Mouse (Mus musculus) layer of hippocampus, adult 8-10 months (tissue): ENCODE results near the gene Tspear. TPM values are rescaled to one million over a fixed set of nuclear protein-coding genes. Genes with fewer than 3 reads are reported as not detected.

ENCODE experiments used
- microRNA-seq, 2 experiments: library from miRNA; unstranded; fragments of <30 nt; microRNA quantifications; one replicate each; pipeline ENCODE4 v1.2.0; 2022
- total RNA-seq, 4 experiments: library from RNA; stranded (reverse); gene quantifications; 2 replicates each; pipeline ENCODE4 v1.2.4; 2022

The Tspear gene
- total RNA-seq, 4 experiments from 2014 or later = not detected

Small RNAs within 50 kb of the gene (microRNA-seq; reads per million reads assigned to microRNA genes)
- 16.0 to 39.2 reads per million in 2 experiments for gene Mir1930

Other genes starting within 250 kb of the Tspear start
- 10 to 100 TPM; 30.5 to 39.0 (median 31.9) TPM for gene Fam207a, start 170.8 kb upstream of the Tspear start, total RNA-seq
- gene Itgb2, start 156.3 kb upstream of the Tspear start, total RNA-seq = 10 to 100 TPM in 2 of 4 experiments, 1 to 10 TPM in 2; 3.8 to 36.2 (median 15.3) TPM
- gene Pttg1ip, start 104.8 kb upstream of the Tspear start, total RNA-seq = 10 to 100 TPM; 79.3 to 96.1 (median 86.9) TPM
- gene Sumo3, start 80.5 kb upstream of the Tspear start, total RNA-seq = 100 to 1,000 TPM; 144 to 152 (median 147) TPM
- gene Gm49325, start 80.4 kb upstream of the Tspear start, total RNA-seq = 10 to 100 TPM in 3 of 4 experiments, 1 to 10 TPM in 1; 7.6 to 33.3 (median 12.1) TPM
- gene Ube2g2, start 64.3 kb upstream of the Tspear start, total RNA-seq = 10 to 100 TPM; 64.2 to 89.9 (median 76.6) TPM
- not detected for gene Gm19402, start 4.2 kb downstream of the Tspear start, total RNA-seq
- gene Gm9508, start 10.7 kb downstream of the Tspear start, total RNA-seq = not detected
- not detected for gene Gm10272, start 20.1 kb downstream of the Tspear start, total RNA-seq
- gene Gm10024, start 24.9 kb downstream of the Tspear start, total RNA-seq = not detected
- gene Gm10142, start 29.2 kb downstream of the Tspear start, total RNA-seq = not detected
- gene Krtap12-1, start 34.0 kb downstream of the Tspear start, total RNA-seq = not detected
- not detected for gene Gm10100, start 39.9 kb downstream of the Tspear start, total RNA-seq
- not detected for gene Gm18596, start 56.1 kb downstream of the Tspear start, total RNA-seq
- not detected for gene Gm9736, start 64.8 kb downstream of the Tspear start, total RNA-seq
- not detected for gene Gm3233, start 73.1 kb downstream of the Tspear start, total RNA-seq
- not detected for gene Gm3238, start 84.8 kb downstream of the Tspear start, total RNA-seq
- not detected for gene Gm7138, start 90.4 kb downstream of the Tspear start, total RNA-seq
- not detected for gene Gm3250, start 96.0 kb downstream of the Tspear start, total RNA-seq
- gene Gm7137, start 101.6 kb downstream of the Tspear start, total RNA-seq = not detected
- not detected for gene Gm9639, start 108.5 kb downstream of the Tspear start, total RNA-seq
- gene Gm19668, start 112.6 kb downstream of the Tspear start, total RNA-seq = not detected
- gene Gm9507, start 125.3 kb downstream of the Tspear start, total RNA-seq = not detected
- gene Gm2696, start 128.1 kb downstream of the Tspear start, total RNA-seq = not detected
- gene Krtap10-4, start 140.5 kb downstream of the Tspear start, total RNA-seq = not detected
- not detected for gene Krtap10-10, start 149.4 kb downstream of the Tspear start, total RNA-seq
- gene Gm36176, start 160.2 kb downstream of the Tspear start, total RNA-seq = not detected
- gene Gm10318, start 166.3 kb downstream of the Tspear start, total RNA-seq = not detected
- not detected for gene Gm3285, start 175.4 kb downstream of the Tspear start, total RNA-seq
- gene Lrrc3, start 216.0 kb downstream of the Tspear start, total RNA-seq = 1 to 10 TPM; 4.5 to 7.7 (median 5.4) TPM